Mouse (Mus musculus) lung, adult 2 months (tissue): ENCODE measurements around the gene Nfix.

Source experiments
- CTCF ChIP-seq: fragments of 200-500 bp; IDR thresholded peaks from 2 replicates; pipeline ENCODE4 v1.5.1; 2011; ENCODE audit warnings: mild to moderate bottlenecking, low read length, control low read depth; ENCODE audit not compliant: insufficient read depth
- POLR2A ChIP-seq: fragments of 200-500 bp; IDR thresholded peaks from 2 replicates; pipeline ENCODE4 v1.6.1; 2011; ENCODE audit warnings: low read depth, mild to moderate bottlenecking, control low read depth, low read length, borderline replicate concordance; ENCODE audit errors: extremely low read depth

- TF ChIP-seq CTCF: no peak
- no peak for TF ChIP-seq POLR2A
These were observed 39.3 kb upstream of the Nfix start for GRCm38 (mm10) chr8:84839411-84839810.
